Mouse (Mus musculus): ENCODE measurements around the gene Cd48. TPM values are rescaled to one million over a fixed set of nuclear protein-coding genes. Genes with fewer than 3 reads are reported as not detected.

Gene Cd48
- polyA plus RNA-seq, 1 experiment from 2014 or later: 5.3 TPM

DNA sequence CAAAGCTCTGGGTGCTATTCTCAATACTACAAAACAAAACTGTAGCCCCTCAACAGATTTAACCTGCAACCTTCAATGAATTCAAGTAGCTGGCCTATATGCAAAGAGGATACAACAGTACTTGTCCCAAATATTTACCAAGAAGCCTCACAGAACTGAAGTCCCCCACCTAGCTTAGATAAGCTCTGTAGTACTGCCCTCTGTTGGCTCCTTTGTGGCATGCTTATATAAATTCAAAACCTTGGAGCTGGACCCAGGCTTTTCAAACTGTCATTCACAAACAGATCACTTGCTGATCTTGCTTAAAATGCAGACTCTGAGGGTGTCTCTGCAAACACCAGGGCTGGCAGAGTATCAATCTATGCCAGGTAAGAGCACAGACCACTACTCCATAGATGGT lies 49.4 kb downstream of the Cd48 start:
- no peaks in the 10 kb centered on the region for H3K4me1 ChIP-seq (ENCODE audit: control insufficient read depth, insufficient read depth, low read length)
- H3K36me3 ChIP-seq (ENCODE audit: control insufficient read depth, insufficient read depth, low read length): no peaks in the 10 kb centered on the region
- no peak overlapping the region for H3K27ac ChIP-seq (ENCODE audit: low read length)
- no peak overlapping the region for H3K4me2 ChIP-seq (ENCODE audit: low read depth, low read length)
- no peaks in the 10 kb centered on the region for H3K27me3 ChIP-seq (ENCODE audit: control insufficient read depth, insufficient read depth, low read length)
- no peaks in the 10 kb centered on the region; the same call in 1 of the 2 replicates for H3K9me3 ChIP-seq (replicated peaks; ENCODE audit: control insufficient read depth, low read length)
- H3K9ac ChIP-seq (ENCODE audit: low read length): no peak overlapping the region
- no peak overlapping the region for H3K4me3 ChIP-seq (replicated peaks; ENCODE audit: low read length)
- no peak for ATAC-seq (ENCODE audit: insufficient read depth, low FRiP score)

GRCm38 (mm10) chr1:171734898-171735297 lies 53.1 kb downstream of the Cd48 start:
- Histone ChIP-seq H3K36me3 (ENCODE audit: control insufficient read depth, insufficient read depth, low read length) (no peaks in the 10 kb centered on the region), H3K9ac (ENCODE audit: low read length) (no peak overlapping the region), H3K27ac (ENCODE audit: low read length) (no peak overlapping the region), H3K27me3 (ENCODE audit: control insufficient read depth, insufficient read depth, low read length) (no peaks in the 10 kb centered on the region), H3K4me2 (ENCODE audit: low read depth, low read length) (no peak overlapping the region), H3K9me3 (replicated peaks; ENCODE audit: control insufficient read depth, low read length) (no peaks in the 10 kb centered on the region), H3K4me1 (ENCODE audit: control insufficient read depth, insufficient read depth, low read length) (no peaks in the 10 kb centered on the region), H3K4me3 (replicated peaks; ENCODE audit: low read length) (no peak overlapping the region)
- 70% methylated on average over 6 of the region's 6 CpGs for WGBS
- no peak for ATAC-seq (ENCODE audit: insufficient read depth, low FRiP score)

DNA sequence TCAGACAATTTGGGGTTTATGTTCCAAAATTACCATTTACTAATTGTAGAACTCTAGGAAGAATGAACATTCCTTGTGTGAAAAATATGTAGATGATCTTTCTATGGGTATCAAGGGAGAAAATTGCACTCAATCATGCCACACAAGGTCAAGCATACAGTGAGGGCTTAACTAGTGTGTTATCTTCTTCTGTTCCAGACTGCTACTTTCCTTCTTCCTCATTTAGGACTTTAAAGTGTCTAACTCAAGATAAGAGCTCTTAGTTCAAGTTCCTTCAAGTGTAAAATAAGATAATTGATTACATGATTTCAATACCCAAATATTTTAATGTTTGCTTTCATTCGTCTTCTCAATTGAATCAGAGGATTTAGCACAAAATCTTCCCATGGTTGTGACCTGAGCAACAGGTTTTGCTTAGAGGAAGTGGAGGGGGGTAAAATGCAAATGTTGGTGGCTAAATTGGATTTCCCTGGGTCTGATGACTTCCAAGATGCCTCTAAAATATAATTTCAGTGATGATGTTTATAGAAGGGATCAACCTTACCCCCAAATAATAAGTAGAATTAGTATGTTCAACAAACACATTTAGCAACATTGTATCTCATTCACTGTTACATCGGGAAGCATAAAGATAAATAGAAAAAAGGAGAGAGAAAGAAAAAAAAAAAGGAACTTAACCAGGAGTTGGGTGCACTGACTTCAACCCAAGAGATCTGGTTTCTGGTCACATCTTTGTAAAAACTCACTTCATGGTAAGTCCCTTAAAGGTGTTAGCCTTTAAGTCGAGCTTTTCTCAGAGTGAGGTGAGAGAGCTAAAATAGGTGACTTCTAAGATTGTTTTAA lies 66.5 kb downstream of the Cd48 start:
- Histone ChIP-seq H3K9ac (ENCODE audit: low read length) (no peak overlapping the region), H3K4me3 (replicated peaks; ENCODE audit: low read length) (no peak overlapping the region), H3K4me1 (ENCODE audit: control insufficient read depth, insufficient read depth, low read length) (no peaks in the 10 kb centered on the region), H3K36me3 (ENCODE audit: control insufficient read depth, insufficient read depth, low read length) (no peaks in the 10 kb centered on the region), H3K27me3 (ENCODE audit: control insufficient read depth, insufficient read depth, low read length) (no peaks in the 10 kb centered on the region), H3K9me3 (replicated peaks; ENCODE audit: control insufficient read depth, low read length) (no peaks in the 10 kb centered on the region), H3K27ac (ENCODE audit: low read length) (no peak overlapping the region), H3K4me2 (ENCODE audit: low read depth, low read length) (no peak overlapping the region)
- no peak for ATAC-seq (ENCODE audit: insufficient read depth, low FRiP score)
- WGBS: 67% methylated on average over 3 of the region's 3 CpGs

Small RNA genes lying within 50 kb of the gene (microRNA-seq; reads per million reads assigned to microRNA genes)
- not detected for gene Mir7683

Other genes starting within 250 kb of the Cd48 start
- 137 and 162 TPM in 2 replicates for gene F11r, start 244.5 kb upstream of the Cd48 start, polyA plus RNA-seq (2015; fragmentation: Nextera tagmentation; extraction: Ambion mirVana)
- 15.7 and 16.3 TPM in 2 replicates for gene Alyref2, start 178.5 kb upstream of the Cd48 start, polyA plus RNA-seq (2015; fragmentation: Nextera tagmentation; extraction: Ambion mirVana)
- gene Itln1, start 146.7 kb upstream of the Cd48 start, polyA plus RNA-seq (2015; fragmentation: Nextera tagmentation; extraction: Ambion mirVana): not detected in 2 replicates
- gene Cd244a, start 122.8 kb upstream of the Cd48 start, polyA plus RNA-seq (2015; fragmentation: Nextera tagmentation; extraction: Ambion mirVana): 0.81 and 1.4 TPM in 2 replicates
- gene Ly9, start 74.6 kb upstream of the Cd48 start, polyA plus RNA-seq (2015; fragmentation: Nextera tagmentation; extraction: Ambion mirVana): 0.62 and 0.84 TPM in 2 replicates
- 0.14 and 0.24 TPM in 2 replicates for gene Slamf7, start 29.0 kb upstream of the Cd48 start, polyA plus RNA-seq (2015; fragmentation: Nextera tagmentation; extraction: Ambion mirVana)
- 0.21 TPM in 1 of 2 replicates, not detected in the other for gene Slamf1, start 85.1 kb downstream of the Cd48 start, polyA plus RNA-seq (2015; fragmentation: Nextera tagmentation; extraction: Ambion mirVana)
- gene Cd84, start 157.7 kb downstream of the Cd48 start, polyA plus RNA-seq (2015; fragmentation: Nextera tagmentation; extraction: Ambion mirVana): 2.3 and 2.9 TPM in 2 replicates
- gene Gm10521, start 213.7 kb downstream of the Cd48 start, polyA plus RNA-seq (2015; fragmentation: Nextera tagmentation; extraction: Ambion mirVana): not detected in 2 replicates
- gene Slamf6, start 235.5 kb downstream of the Cd48 start, polyA plus RNA-seq (2015; fragmentation: Nextera tagmentation; extraction: Ambion mirVana): 0.57 and 1.1 TPM in 2 replicates

Data from stomach, embryonic 16.5 days (tissue).